Mouse (Mus musculus) liver, postnatal 0 days (tissue): Measurements from ENCODE around the gene Cdc6.

Experiments used
- CTCF ChIP-seq: sonication (generic); IDR thresholded peaks from 2 replicates; pipeline ENCODE4 v1.5.1; 2016; ENCODE audit warnings: antibody characterized with exemption, low read depth
- EP300 ChIP-seq: IDR thresholded peaks from 2 replicates; pipeline ENCODE4 v1.6.1; 2016; ENCODE audit warnings: antibody characterized with exemption, low read depth, mild to moderate bottlenecking

DNA sequence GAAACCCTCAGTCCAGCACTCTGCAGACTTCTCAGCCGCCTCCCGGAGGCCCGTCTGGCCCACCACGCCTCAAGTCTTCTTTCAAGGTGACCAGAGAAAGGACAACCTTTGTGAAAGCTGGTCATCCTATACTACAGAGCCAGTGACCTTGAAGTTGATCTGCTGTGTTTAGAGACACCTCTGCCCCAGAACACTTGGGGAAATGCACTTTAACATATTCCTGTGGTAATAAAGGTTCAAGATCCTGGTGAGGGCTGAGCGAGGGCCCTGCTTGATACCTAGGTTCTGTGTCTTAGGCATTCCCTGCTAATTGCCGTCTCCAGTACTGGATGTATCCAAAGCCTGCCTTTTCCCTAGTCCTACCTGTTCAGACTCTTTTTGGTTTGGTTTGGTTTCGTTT, 19.0 kb downstream of the Cdc6 start:
- TF ChIP-seq EP300 (no peak), CTCF (no peak)
